Mouse (Mus musculus): ENCODE data around the gene Gnas. TPM values are rescaled to one million over a fixed set of nuclear protein-coding genes. Genes with fewer than 3 reads are reported as not detected.

Gene Gnas
- polyA plus RNA-seq, 1 experiment from 2014 or later, result 1,252 TPM

- no peak overlapping the region for H3K4me3 ChIP-seq
- no peaks in the 10 kb centered on the region for H3K36me3 ChIP-seq
- H3K27ac ChIP-seq (replicated peaks), result no peak overlapping the region
- WGBS, result 80% methylated on average over 3 of the region's 3 CpGs
- no peaks in the 10 kb centered on the region for H3K4me1 ChIP-seq
- H3K9ac ChIP-seq, result no peak overlapping the region
- H3K9me3 ChIP-seq, result no peaks in the 10 kb centered on the region
- no peak for ATAC-seq (ENCODE audit: extremely low read depth, insufficient number of reproducible peaks, low FRiP score, low TSS enrichment)
- no peaks in the 10 kb centered on the region for H3K27me3 ChIP-seq (replicated peaks)
- no peak overlapping the region for H3K4me2 ChIP-seq
Observed at GRCm38 (mm10) chr2:174391936-174392335, 107.8 kb downstream of the Gnas start.

GRCm38 (mm10) chr2:174392554-174392953, 108.4 kb downstream of the Gnas start:
- Histone ChIP-seq H3K4me2 (no peak overlapping the region), H3K9ac (no peak overlapping the region), H3K4me3 (no peak overlapping the region), H3K9me3 (no peaks in the 10 kb centered on the region), H3K27ac (replicated peaks) (no peak overlapping the region), H3K36me3 (no peaks in the 10 kb centered on the region), H3K27me3 (replicated peaks) (no peaks in the 10 kb centered on the region), H3K4me1 (no peaks in the 10 kb centered on the region)
- ATAC-seq (ENCODE audit: extremely low read depth, insufficient number of reproducible peaks, low FRiP score, low TSS enrichment), result no peak
- 73% methylated on average over 9 of the region's 9 CpGs for WGBS

- Histone ChIP-seq H3K27me3 (replicated peaks) (no peaks in the 10 kb centered on the region), H3K4me1 (no peaks in the 10 kb centered on the region), H3K27ac (replicated peaks) (no peak overlapping the region), H3K36me3 (no peaks in the 10 kb centered on the region), H3K4me2 (no peak overlapping the region), H3K9me3 (no peaks in the 10 kb centered on the region), H3K4me3 (no peak overlapping the region), H3K9ac (no peak overlapping the region)
- 65% methylated on average over 5 of the region's 5 CpGs for WGBS
- no peak for ATAC-seq (ENCODE audit: extremely low read depth, insufficient number of reproducible peaks, low FRiP score, low TSS enrichment)
Observed at GRCm38 (mm10) chr2:174393383-174393782, 109.3 kb downstream of the Gnas start.

MicroRNAs encoded within 50 kb of the gene (microRNA counts, 519-probe panel; counts per million panel counts)
- microRNA mmu-miR-296-3p (209 counts per million, percentile 61 among the panel's probes with 10 or more counts), microRNA mmu-miR-296-5p (4,885 counts per million, percentile 83 among the panel's probes with 10 or more counts), microRNA mmu-miR-298 (209 counts per million, percentile 61 among the panel's probes with 10 or more counts)

Small RNAs within 50 kb of the gene (microRNA-seq; reads per million reads assigned to microRNA genes)
- gene Gm27591 (not detected), gene Mir296 (2,607 reads per million, percentile 87 among the genes with 10 or more reads in this experiment), gene Mir298 (2,386 reads per million, percentile 85 among the genes with 10 or more reads in this experiment)

Other genes starting within 250 kb of the Gnas start
- 8.6 and 9.3 TPM in 2 replicates for gene Stx16, start 208.0 kb upstream of the Gnas start, polyA plus RNA-seq (2015; fragmentation: Nextera tagmentation; extraction: Ambion mirVana)
- gene Npepl1, start 174.0 kb upstream of the Gnas start, polyA plus RNA-seq (2015; fragmentation: Nextera tagmentation; extraction: Ambion mirVana), result 37.8 and 41.4 TPM in 2 replicates
- gene Gm20721, start 62.4 kb downstream of the Gnas start, polyA plus RNA-seq (2015; fragmentation: Nextera tagmentation; extraction: Ambion mirVana), result 16.0 and 26.6 TPM in 2 replicates
- gene Nelfcd, start 131.5 kb downstream of the Gnas start, polyA plus RNA-seq (2015; fragmentation: Nextera tagmentation; extraction: Ambion mirVana), result 78.4 and 82.0 TPM in 2 replicates
- 118 and 126 TPM in 2 replicates for gene Ctsz, start 154.7 kb downstream of the Gnas start, polyA plus RNA-seq (2015; fragmentation: Nextera tagmentation; extraction: Ambion mirVana)
- 5.2 and 5.4 TPM in 2 replicates for gene Tubb1, start 166.4 kb downstream of the Gnas start, polyA plus RNA-seq (2015; fragmentation: Nextera tagmentation; extraction: Ambion mirVana)
- gene Atp5e, start 179.8 kb downstream of the Gnas start, polyA plus RNA-seq (2015; fragmentation: Nextera tagmentation; extraction: Ambion mirVana), result 1,102 and 1,120 TPM in 2 replicates
- gene Prelid3b, start 188.8 kb downstream of the Gnas start, polyA plus RNA-seq (2015; fragmentation: Nextera tagmentation; extraction: Ambion mirVana), result 125 and 140 TPM in 2 replicates

Measured in heart, embryonic 13.5 days (tissue).